Mouse (Mus musculus) erythroid progenitor cell, adult 5-6 weeks (primary cell): ENCODE results near the gene Tmem50b. TPM values are rescaled to one million over a fixed set of nuclear protein-coding genes. Genes with fewer than 3 reads are reported as not detected.
"Not testable (repeated sequence)": the region's sequence is repeated elsewhere in the genome, so short reads cannot be mapped to it uniquely, and the experiment has no call there.

Experiments
- ATAC-seq: replicated peaks from 2 replicates; pipeline ENCODE4 v1.8.0; 2016; ENCODE audit warnings: moderate number of reproducible peaks, mild to moderate bottlenecking, moderate TSS enrichment, inconsistent platforms; ENCODE audit not compliant: poor library complexity, low FRiP score, severe bottlenecking
- total RNA-seq, 2 experiments: library from RNA; stranded (forward) in 1 of 2; stranded (reverse) in 1 of 2; fragments of 150-400 nt in 1 of 2; fragments of 186-747, 209-891 nt in 1 of 2; gene quantifications; 2 replicates each; pipeline versions ENCODE4 v1.2.3 to v1.2.4; 2015 to 2017; ENCODE audit warnings: low replicate concordance in 2 of 2

Tmem50b gene
- total RNA-seq (2015; ENCODE audit: low replicate concordance) (19.8 and 22.2 TPM in 2 replicates), total RNA-seq (2017; ENCODE audit: low replicate concordance) (9.2 and 10.7 TPM in 2 replicates)

- peak; percentile 97 for ATAC-seq
These were observed at the start of gene Tmem50b for GRCm38 (mm10) chr16:91597672-91598010. Tmem50b (minus strand) TSS chr16:91597800.

DNA sequence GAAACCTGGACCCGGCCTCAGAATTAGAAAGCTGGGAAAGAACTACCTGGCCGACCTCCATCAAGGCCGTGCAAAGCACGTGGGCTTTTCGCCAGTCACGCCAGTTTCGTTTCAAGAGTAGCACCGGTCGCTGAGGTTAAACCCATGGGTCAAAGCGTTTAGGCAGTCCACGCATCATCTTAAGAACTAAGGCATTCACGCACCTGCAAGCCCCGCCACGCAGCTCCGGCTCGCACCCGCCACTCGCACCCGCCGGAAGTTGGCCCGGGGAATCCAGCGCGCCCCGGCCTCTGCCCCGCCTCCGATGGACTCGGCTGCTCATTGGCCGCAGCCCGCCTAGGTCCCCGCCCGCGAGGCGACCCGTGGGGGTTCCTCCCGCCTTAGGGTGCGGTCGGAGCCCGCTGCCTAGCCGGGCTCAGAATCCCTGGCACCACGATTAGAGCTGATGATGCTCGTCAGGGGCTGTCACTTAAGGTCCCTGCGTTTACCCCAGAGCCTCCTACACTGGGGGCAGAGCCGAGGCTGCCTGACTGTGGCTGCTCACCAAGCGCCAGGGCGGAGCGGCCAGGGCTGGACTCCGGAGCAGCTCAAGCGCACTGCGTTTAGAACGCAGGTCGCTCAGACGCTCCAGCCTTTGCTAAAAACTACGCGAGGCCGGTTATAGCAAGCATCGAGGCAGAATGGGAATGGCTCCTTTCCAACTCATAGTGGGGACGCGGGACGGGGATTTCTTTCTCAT lies 49.2 kb upstream of the Tmem50b start, which contains the start of gene Gart:
Gart (minus strand) TSS at position 272 of the 739 bp plus-strand sequence.
- ATAC-seq = peak; percentile 89

- ATAC-seq = no peak
These were observed 48.5 kb upstream of the Tmem50b start for GRCm38 (mm10) chr16:91645995-91646602.

GRCm38 (mm10) chr16:91645420-91645819 lies 47.8 kb upstream of the Tmem50b start:
- ATAC-seq = not testable (repeated sequence)

DNA sequence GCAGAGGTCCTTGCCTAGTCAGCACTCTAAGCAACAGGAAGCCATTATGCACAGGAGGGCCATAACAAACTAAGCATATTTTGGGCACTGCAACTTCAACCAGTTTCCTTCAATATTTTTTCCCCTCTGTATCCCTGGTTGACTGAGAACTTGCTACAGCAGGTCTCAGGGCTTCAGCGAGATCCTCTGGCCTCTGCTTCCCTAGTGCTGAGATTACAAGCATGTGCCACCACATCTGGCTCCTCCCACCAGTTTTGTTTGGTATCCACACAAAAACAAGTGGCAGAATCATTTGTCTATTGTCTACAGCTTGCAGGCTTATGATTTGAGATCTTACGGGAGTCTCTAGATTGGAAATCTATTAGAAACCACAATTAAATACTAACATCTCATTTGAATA lies 47.3 kb upstream of the Tmem50b start:
- ATAC-seq = no peak

GRCm38 (mm10) chr16:91640171-91640570 lies 42.6 kb upstream of the Tmem50b start:
- ATAC-seq = no peak

DNA sequence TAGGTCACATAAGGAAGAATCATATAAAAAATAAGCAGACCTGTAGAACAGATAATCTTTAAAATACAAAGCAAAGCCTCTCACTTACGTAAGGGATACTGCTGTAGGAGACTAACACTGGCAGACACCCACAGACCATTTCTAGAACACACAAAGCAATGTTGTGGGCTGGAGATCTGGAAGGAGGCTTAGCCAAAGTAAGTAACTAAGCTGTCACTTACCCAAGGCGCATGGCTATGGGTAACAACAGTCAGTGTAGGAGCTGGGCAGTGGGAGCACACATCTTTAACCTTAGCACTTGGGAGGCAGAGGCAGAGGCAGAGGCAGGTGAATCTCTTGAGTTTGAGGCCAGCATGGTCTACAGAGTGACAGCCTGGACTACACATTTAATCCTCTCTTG lies 42.0 kb upstream of the Tmem50b start:
- no peak for ATAC-seq

DNA sequence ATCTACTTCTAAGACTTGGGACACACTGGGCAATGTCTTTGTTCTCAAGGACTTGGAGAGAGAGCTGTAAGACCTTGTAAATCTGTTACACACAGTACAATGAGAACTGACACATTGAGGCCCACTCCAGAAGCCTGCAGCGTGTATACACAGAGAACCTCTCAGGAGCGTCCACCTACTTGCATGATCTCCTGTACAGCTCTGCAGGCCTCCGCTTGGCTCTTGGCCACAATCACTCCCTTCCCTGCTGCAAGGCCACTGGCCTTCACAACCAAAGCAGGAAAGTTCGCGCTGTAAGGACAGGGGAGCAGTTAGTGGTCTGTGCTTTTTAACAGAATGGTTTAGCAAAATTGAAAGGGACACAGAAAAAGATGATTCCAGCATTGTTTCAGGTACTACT lies 41.6 kb upstream of the Tmem50b start:
- no peak for ATAC-seq

DNA sequence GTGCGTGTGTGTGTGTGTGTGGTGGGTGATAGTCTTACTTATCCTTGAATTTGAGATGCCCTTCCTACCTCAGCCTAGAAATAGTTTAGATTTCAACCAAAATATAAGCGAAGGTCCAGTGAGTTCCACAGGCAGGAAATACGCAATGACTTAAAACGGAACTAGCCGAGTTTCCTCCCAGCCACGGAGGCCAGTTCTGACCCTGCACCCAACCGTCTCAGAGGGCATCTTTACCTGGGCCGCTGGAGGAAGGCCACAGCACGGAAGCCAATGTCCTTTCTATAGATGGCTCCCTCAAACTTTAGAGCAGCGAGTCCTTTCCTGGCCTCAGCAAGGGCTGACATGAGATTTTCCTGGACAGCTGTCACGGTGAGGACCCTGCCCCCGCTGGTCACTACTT lies 36.0 kb upstream of the Tmem50b start:
- no peak for ATAC-seq

DNA sequence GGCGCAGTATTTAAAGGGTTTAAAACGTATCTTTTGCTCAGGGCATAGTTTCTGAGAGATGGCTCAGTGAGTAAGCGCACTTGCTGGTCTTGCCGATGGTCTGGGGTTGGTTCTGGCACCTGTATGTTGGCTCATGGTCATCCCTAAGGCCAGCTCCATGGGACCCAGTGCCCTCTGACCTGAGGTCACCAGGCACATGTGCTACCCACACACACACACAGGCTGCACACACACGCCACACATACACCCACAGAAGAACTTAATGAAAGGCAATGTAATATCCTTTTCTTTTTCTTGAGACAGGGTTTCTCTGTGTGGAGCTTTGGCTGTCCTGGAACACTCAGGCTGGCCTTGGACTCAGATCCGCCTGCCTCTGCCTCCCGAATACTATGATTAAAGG lies 35.3 kb upstream of the Tmem50b start:
- no peak for ATAC-seq

DNA sequence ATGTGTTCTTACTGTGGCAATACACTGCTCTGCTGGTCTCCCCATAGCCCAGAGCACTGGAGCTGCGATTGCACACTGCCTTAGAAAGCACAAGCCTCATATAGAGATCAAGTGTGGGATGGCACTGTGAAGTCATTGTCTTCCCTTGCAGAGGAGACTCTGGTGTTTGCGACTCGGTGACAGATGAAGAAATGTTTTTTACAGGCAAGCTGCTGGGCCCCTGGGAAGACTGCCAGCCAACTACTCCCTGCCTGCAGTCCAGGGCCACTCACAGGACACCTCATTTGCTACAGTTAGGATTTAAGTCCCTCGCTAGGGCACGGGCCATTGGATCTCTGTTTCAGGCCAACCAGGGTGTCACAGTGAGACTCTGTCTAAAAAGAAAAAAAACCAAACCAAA lies 34.8 kb upstream of the Tmem50b start:
- ATAC-seq = no peak

DNA sequence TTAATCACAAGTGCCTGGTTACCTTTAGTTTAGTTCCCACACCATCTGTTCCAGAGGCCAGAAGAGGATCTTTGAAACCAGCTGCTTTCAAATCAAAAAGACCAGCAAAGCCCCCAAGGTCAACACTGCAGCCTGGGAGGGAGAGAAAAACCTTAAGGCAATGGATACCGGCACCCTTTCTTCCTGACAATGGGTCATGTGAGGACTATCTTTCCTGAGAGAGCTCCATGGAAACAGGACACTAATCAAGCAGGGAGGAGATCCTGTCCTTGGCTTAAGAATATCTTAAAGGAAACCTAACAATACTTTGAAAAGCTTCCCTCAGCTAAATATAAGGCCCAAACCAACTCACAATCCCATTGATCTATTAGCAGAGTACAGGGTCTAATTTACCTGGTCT lies 33.0 kb upstream of the Tmem50b start:
- ATAC-seq = no peak

- ATAC-seq = no peak
These were observed 32.1 kb upstream of the Tmem50b start for GRCm38 (mm10) chr16:91629749-91630148.

GRCm38 (mm10) chr16:91628673-91629072 lies 31.1 kb upstream of the Tmem50b start:
- ATAC-seq = no peak

- no peak for ATAC-seq
These were observed 30.2 kb upstream of the Tmem50b start for GRCm38 (mm10) chr16:91627831-91628230.

DNA sequence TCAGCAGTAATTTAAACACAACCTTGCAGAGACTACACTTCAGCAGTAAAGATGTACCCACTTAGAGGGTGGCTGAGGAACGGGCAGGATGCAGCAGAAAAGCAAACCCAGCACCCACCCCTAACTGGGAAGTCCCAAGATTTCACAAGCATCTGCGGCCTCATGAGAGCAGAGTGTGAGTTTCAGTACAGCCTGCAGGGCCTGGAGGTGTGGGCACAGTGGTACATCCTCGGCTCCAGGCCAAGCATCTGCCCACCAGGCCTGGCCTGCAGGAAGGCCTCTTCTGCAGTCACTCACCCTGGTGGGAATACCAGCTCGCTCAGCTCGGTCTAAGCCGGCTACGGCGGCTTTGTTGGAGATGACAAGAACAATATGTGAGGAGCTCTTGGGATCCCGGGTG lies 25.5 kb upstream of the Tmem50b start:
- ATAC-seq = no peak

DNA sequence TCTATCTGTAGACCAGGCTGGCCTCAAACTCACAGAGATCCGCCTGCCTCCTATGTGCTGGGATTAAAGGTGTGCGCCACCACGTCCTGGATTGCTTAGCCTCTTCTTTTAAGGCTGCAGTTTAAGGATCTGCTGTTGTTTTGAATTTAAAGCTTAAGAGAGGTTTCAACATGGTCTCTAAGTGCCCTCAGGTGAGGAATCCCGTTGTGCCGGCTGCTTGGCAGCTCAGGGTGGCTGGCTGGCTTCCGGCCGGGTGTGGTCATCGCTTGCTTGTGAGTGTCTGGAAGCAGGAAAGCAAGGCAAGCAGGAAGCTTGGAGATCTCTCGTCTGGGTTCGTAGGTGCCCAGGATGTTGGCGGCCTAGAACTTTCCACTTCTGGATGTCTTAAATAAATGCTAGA lies 23.4 kb upstream of the Tmem50b start:
- ATAC-seq = no peak

DNA sequence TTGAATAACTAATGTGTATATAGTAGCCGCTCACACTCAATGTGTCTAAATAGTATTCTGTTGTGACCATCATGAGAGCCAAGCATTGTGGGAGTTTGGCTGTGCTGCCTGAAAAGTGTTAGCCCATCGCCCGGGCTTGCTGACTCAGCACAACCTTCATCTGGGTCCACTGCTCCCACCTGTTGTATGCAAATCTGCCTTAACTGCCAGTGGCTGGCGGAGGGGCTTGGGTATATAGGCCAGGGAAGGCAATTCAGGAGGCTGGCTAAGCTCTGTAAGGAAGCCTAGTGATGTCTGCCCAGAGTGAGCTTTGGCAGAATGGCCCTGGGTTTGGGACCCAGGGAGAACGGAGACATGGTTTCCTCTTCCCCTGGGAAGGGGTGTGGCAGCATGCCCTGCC lies 22.6 kb upstream of the Tmem50b start:
- ATAC-seq = no peak

GRCm38 (mm10) chr16:91618511-91619501 lies 21.2 kb upstream of the Tmem50b start, which contains the start of gene Dnajc28:
Dnajc28 (minus strand) TSS chr16:91619026.
- ATAC-seq = peak; percentile 96

DNA sequence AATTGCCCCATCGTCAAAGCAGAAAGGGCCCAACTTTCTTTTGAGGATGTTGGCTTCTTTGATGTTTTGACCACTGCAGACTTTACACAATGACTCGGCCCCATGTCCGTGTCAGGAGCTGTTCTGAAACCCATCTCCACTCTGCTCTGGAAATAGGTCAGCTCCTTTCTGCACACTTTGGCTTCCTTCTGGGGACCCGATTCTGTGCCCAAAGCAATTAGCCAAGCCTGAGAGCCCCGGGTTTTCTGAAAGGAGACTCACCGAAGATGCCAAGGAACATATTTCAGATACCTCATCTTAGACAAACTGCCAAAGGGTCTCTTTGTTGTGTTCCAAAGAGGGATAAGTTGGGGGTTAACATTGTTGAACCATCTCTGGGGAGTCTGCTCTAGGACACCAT lies 17.0 kb upstream of the Tmem50b start:
- no peak for ATAC-seq
